In genomic region chr16:96469640-96470039, GRCm38 (mm10) we compare ENCODE assay signal across 10 mouse cellular contexts. TPM values are rescaled to one million over a fixed set of nuclear protein-coding genes. Genes with fewer than 3 reads are reported as not detected.
DNase-seq lines count a peak whose midpoint lies in the region; ATAC-seq and TF ChIP-seq lines count a peak whose summit lies in the region.
"Had no signal": no experiment of that assay in that cellular context is flagged by ENCODE, and none has a peak within 500 bp of the region (broad histone marks: within the 10 kb centered on the region; RNA-seq: fewer than 3 reads in every experiment).

No protein-coding gene starts in this region.

- no peak overlapping the region for H3K4me3 ChIP-seq in heart, adult 2 months
- peak overlapping the region; percentile 40; the same call in 1 of the 2 replicates for H3K4me3 ChIP-seq in midbrain, postnatal 0 days (ENCODE audit: low read depth, low read length)
- H3K4me3 ChIP-seq: liver, embryonic 13.5 days had no signal

- no peaks in the 10 kb centered on the region for H3K9me3 ChIP-seq in midbrain, postnatal 0 days (ENCODE audit: low read length)
- H3K9me3 ChIP-seq: liver, embryonic 13.5 days had no signal

- H3K27me3 ChIP-seq in heart, adult 2 months (ENCODE audit: control insufficient read depth, insufficient read depth, low read length), result no peaks in the 10 kb centered on the region
- no peaks in the 10 kb centered on the region for H3K27me3 ChIP-seq in midbrain, postnatal 0 days (ENCODE audit: insufficient read depth, low read length)
- H3K27me3 ChIP-seq: liver, embryonic 13.5 days had no signal

- no peak for TF ChIP-seq CTCF in heart, adult 2 months (IDR thresholded peaks at IDR 0.05)
- peak; percentile 59 for TF ChIP-seq CTCF in midbrain, postnatal 0 days (IDR thresholded peaks at IDR 0.05)

- peak overlapping the region; percentile 52 for H3K4me2 ChIP-seq in midbrain, postnatal 0 days (ENCODE audit: low read depth, low read length, poor library complexity, severe bottlenecking)
- H3K4me2 ChIP-seq: liver, embryonic 13.5 days had no signal

- H3K4me1 ChIP-seq in heart, adult 2 months (ENCODE audit: control insufficient read depth, insufficient read depth, low read length), result no peaks in the 10 kb centered on the region
- H3K4me1 ChIP-seq in midbrain, postnatal 0 days (ENCODE audit: insufficient read depth, low read length), result peaks cover 19% of the 10 kb centered on the region
- H3K4me1 ChIP-seq: liver, embryonic 13.5 days had no signal

- H3K27ac ChIP-seq in heart, adult 2 months, result no peak overlapping the region
- H3K27ac ChIP-seq in midbrain, postnatal 0 days (ENCODE audit: low read depth, low read length), result no peak overlapping the region
- H3K27ac ChIP-seq: liver, embryonic 13.5 days had no signal

- H3K79me2 ChIP-seq in heart, adult 2 months (replicated peaks; ENCODE audit: control insufficient read depth, insufficient read depth, low read length), result no peaks in the 10 kb centered on the region

- TF ChIP-seq POLR2A in heart, adult 2 months (IDR thresholded peaks at IDR 0.05; ENCODE audit: insufficient read depth, low read depth, low read length), result no peak

- no peaks in the 10 kb centered on the region for H3K36me3 ChIP-seq in heart, adult 2 months (ENCODE audit: control insufficient read depth, insufficient read depth, low read length)
- H3K36me3 ChIP-seq in midbrain, postnatal 0 days (ENCODE audit: insufficient read depth, low read length), result no peaks in the 10 kb centered on the region
- H3K36me3 ChIP-seq: liver, embryonic 13.5 days had no signal

- ATAC-seq in midbrain, postnatal 0 days (ENCODE audit: low FRiP score), result no peak

- WGBS in heart, adult 2 months, result 44% methylated on average over 4 of the region's 4 CpGs
- WGBS in midbrain, postnatal 0 days, result 41% methylated on average over 4 of the region's 4 CpGs

- no peak overlapping the region for H3K9ac ChIP-seq in heart, adult 2 months (ENCODE audit: low read depth, low read length)
- no peak overlapping the region for H3K9ac ChIP-seq in midbrain, postnatal 0 days (replicated peaks; ENCODE audit: low read length, poor library complexity, severe bottlenecking)
- H3K9ac ChIP-seq: liver, embryonic 13.5 days had no signal

- peak; percentile 7 for DNase-seq in heart, postnatal 4 days
- DNase-seq in heart, adult 2 months, result no peak
- DNase-seq in A20 (ENCODE audit: low read depth, low spot score), result peak; percentile 49
- DNase-seq in embryo, embryonic 11 days, result peak; percentile 34
- DNase-seq in midbrain, postnatal 0 days (ENCODE audit: low spot score), result no peak
- DNase-seq in Muller cell, postnatal 12 days (ENCODE audit: inconsistent ontology term), result no peak
- no peak for DNase-seq in c-Kit-positive CD71-positive TER-119-positive erythroid progenitor cells, embryonic 14.5 days (ENCODE audit: low spot score)
- DNase-seq in cerebellum, adult 11-12 months, result no peak
- DNase-seq: liver, embryonic 13.5 days had no signal

- TF ChIP-seq EP300 in heart, adult 2 months (IDR thresholded peaks at IDR 0.05; ENCODE audit: insufficient read depth, low read depth, low read length), result no peak

- intact Hi-C loops in heart, adult 2 months (cut with DNase I), result no loop called here

RNA-seq across cellular contexts. Expression of gene Pcp4, which starts 2.2 kb away (rescaled TPM):
- under 1 TPM; 0.67 to 0.74 TPM for total RNA-seq in heart, postnatal 4 days (2021)
- total RNA-seq in heart, adult 2 months (2021), result 1 to 10 TPM; 2.1 to 3.6 TPM
- 0.57 and 2.3 TPM in 2 replicates for polyA plus RNA-seq in heart, adult 2 months (2012; rRNA removed)
- total RNA-seq in midbrain, postnatal 0 days (2014; rRNA removed), result 333 and 361 TPM in 2 replicates
- 687 and 775 TPM in 2 replicates for polyA plus RNA-seq in midbrain, postnatal 0 days (2015; fragmentation: Nextera tagmentation; extraction: Ambion mirVana)

RNA-seq across cellular contexts. Expression of gene Itgb2l, which starts 26.2 kb away (rescaled TPM):
- total RNA-seq in heart, postnatal 4 days (2021), result not detected
- total RNA-seq in heart, adult 2 months (2021), result not detected
- polyA plus RNA-seq in heart, adult 2 months (2012; rRNA removed), result not detected in 2 replicates
- total RNA-seq in midbrain, postnatal 0 days (2014; rRNA removed), result not detected in 2 replicates
- 0.53 TPM in 1 of 2 replicates, not detected in the other for polyA plus RNA-seq in midbrain, postnatal 0 days (2015; fragmentation: Nextera tagmentation; extraction: Ambion mirVana)
- polyA plus RNA-seq: frontal cortex, adult 2 months had no signal

Comparison
In these comparisons a context has a peak if more than half of its experiments do, and no peak if none do; other contexts are left out.
1. DNase-seq: peak in heart, postnatal 4 days (single experiment), A20 (single experiment) and embryo, embryonic 11 days (single experiment); none in heart, adult 2 months (0 of 2), midbrain, postnatal 0 days (single experiment), Muller cell, postnatal 12 days (single experiment), c-Kit-positive CD71-positive TER-119-positive erythroid progenitor cells, embryonic 14.5 days (single experiment) and cerebellum, adult 11-12 months (single experiment).
2. RNA of gene Pcp4, which starts 2.2 kb away (total RNA-seq): 333 to 361 TPM in midbrain, postnatal 0 days; 2.1 to 3.6 TPM in heart, adult 2 months and 0.67 to 0.74 TPM in heart, postnatal 4 days; every median in the first group is over 10 times any median in the second.